Mouse (Mus musculus) fibroblast of lung, adult 2 months (primary cell): Measurements from ENCODE around the gene Cnot4.
"Not testable (repeated sequence)": the region's sequence is repeated elsewhere in the genome, so short reads cannot be mapped to it uniquely, and the experiment has no call there.

Source experiments
- DNase-seq: peaks from one replicate; pipeline ENCODE4 v3.0.0-alpha.2; 2011; ENCODE audit warnings: low read depth

Gene Cnot4

GRCm38 (mm10) chr6:35133579-35134488 is at the start of gene Cnot4:
TSS of gene Cnot4 (minus strand) at chr6:35133724.
- peak; percentile 94 for DNase-seq

GRCm38 (mm10) chr6:35179299-35179698 is 45.8 kb upstream of the Cnot4 start:
- DNase-seq, result not testable (repeated sequence)

- DNase-seq, result no peak
Measured at GRCm38 (mm10) chr6:35177650-35178272, 44.2 kb upstream of the Cnot4 start.

- DNase-seq, result peak; percentile 78
Measured at GRCm38 (mm10) chr6:35176979-35177649, 43.6 kb upstream of the Cnot4 start, which contains the start of gene Nup205. TSS of gene Nup205 (plus strand) at chr6:35177421.

GRCm38 (mm10) chr6:35173181-35173580 is 39.7 kb upstream of the Cnot4 start:
- DNase-seq, result no peak

GRCm38 (mm10) chr6:35172028-35172427 is 38.5 kb upstream of the Cnot4 start:
- DNase-seq, result not testable (repeated sequence)

- DNase-seq, result no peak
Measured at GRCm38 (mm10) chr6:35169250-35169649, 35.7 kb upstream of the Cnot4 start.

- DNase-seq, result no peak
Measured at GRCm38 (mm10) chr6:35154540-35154939, 21.0 kb upstream of the Cnot4 start.

GRCm38 (mm10) chr6:35147726-35148422 is 14.3 kb upstream of the Cnot4 start:
- DNase-seq, result no peak

GRCm38 (mm10) chr6:35145569-35145968 is 12.0 kb upstream of the Cnot4 start:
- no peak for DNase-seq

- DNase-seq, result no peak
Measured at GRCm38 (mm10) chr6:35140351-35140750, 6.8 kb upstream of the Cnot4 start.

- no peak for DNase-seq
Measured at GRCm38 (mm10) chr6:35134844-35135243, 1.3 kb upstream of the Cnot4 start.

GRCm38 (mm10) chr6:35133246-35133578 is 312 bp downstream of the Cnot4 start:
- DNase-seq, result no peak

- DNase-seq, result peak; percentile 4
Measured at GRCm38 (mm10) chr6:35132806-35133205, 718 bp downstream of the Cnot4 start.

GRCm38 (mm10) chr6:35122488-35122887 is 11.0 kb downstream of the Cnot4 start:
- DNase-seq, result no peak

- no peak for DNase-seq
Measured at GRCm38 (mm10) chr6:35121925-35122324, 11.6 kb downstream of the Cnot4 start.

- no peak for DNase-seq
Measured at GRCm38 (mm10) chr6:35102457-35102856, 31.1 kb downstream of the Cnot4 start.

GRCm38 (mm10) chr6:35084927-35085326 is 48.6 kb downstream of the Cnot4 start:
- no peak for DNase-seq

- DNase-seq, result no peak
Measured at GRCm38 (mm10) chr6:35075148-35075547, 58.4 kb downstream of the Cnot4 start.

GRCm38 (mm10) chr6:35071261-35071660 is 62.3 kb downstream of the Cnot4 start:
- DNase-seq, result no peak

- DNase-seq, result no peak
Measured at GRCm38 (mm10) chr6:35062446-35062845, 71.1 kb downstream of the Cnot4 start.

GRCm38 (mm10) chr6:35043127-35043526 is 90.4 kb downstream of the Cnot4 start:
- DNase-seq, result no peak
